Mouse (Mus musculus): ENCODE measurements around the gene Dmac1.
A peak's percentile ranks its signal among the peaks of the same experiment; 100 is the strongest.
"Not testable (repeated sequence)": the region's sequence is repeated elsewhere in the genome, so short reads cannot be mapped to it uniquely, and the experiment has no call there.

Dmac1 gene

DNA sequence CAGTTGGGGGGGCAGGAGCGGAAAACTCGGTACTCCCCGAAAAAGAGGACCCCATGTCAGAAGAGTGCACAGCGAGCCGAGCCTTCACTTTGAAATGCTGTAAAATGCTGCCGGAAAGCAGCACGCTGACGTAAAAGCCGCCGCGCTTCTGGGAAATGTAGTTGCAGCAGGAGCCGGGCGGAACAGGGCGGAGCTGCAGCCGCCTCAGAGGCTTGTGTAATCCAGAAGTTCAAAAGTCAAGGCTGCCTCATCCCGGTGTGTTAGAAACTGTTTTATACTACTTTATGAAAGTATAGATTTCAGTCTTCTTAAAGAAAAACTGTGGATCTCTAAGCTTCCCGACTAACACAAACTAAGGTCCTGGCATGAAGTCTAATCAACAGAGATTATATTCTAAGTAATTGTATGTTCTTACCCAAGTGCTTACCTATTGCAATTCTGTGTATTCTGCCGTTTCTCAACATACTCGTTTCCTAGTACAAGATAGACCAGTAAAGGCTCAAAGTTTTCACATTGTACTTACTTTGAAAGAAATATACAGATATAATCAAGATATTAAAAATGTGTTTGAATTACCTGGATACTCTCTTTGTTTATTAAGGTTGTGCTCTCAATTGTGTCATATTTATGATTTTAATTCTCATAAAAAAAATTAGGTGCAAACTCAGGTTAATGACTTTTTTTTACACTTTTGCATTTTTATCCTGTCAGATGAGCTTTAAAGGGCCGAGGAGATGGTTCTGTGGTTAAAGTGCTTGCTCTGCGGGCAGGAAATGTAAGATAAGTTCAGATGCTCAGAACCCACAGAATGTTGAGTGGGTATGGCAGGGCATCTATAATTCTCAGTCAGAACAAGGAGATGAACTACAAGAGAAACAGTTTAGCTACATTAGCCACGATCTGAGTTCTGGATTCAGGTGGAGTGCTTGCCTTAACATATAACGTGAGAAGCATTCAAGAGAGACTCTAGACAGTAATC lies at the start of gene Dmac1:
TSS of gene Dmac1 (minus strand) at position 109 of the 979 bp plus-strand sequence.
- peak; percentile 85 to 92 for DNase-seq (ENCODE audit: low spot score in 2 of 2)

DNA sequence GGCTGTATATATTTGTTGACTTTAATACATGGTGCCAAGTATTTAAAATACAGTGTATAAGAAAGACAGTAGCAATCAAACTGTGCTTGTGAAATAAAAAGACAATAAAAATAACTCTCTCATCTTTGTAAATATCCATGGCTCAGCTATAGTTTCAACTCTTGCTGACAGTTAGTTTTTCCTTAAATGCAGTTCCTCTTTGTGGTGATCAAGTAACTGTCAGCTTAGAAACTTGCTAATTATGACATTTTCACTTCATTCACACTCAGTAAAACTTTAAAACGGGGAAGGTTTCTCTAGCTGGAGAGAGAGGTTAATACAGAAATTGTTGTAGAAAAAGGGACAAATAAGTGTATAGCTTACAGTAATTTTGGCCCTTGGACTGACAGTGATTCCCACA lies 37.3 kb upstream of the Dmac1 start:
- no peak for DNase-seq (ENCODE audit: low spot score in 2 of 2)

DNA sequence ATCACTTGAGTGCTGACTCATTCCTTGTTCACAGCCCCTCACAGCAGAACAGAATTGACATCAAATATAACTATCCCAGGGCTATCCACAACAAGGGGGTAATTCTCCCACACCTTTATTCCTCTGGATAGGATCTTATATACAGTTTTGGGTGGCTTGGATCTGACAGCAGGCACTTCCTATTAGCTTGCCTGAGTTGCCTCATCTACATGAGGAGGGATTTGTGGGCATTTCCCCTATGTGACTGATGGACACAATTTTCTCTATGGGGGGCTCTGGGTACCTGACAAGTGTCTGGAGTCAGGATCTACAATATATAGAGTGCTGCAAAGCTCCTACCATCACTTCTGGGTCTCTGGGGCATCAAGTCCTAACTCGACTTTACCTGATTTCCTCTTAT lies 36.9 kb upstream of the Dmac1 start:
- DNase-seq (ENCODE audit: low spot score in 2 of 2) = no peak

GRCm38 (mm10) chr4:75311918-75312317 lies 33.8 kb upstream of the Dmac1 start:
- DNase-seq (ENCODE audit: low spot score in 2 of 2) = no peak

GRCm38 (mm10) chr4:75311305-75311704 lies 33.2 kb upstream of the Dmac1 start:
- no peak for DNase-seq (ENCODE audit: low spot score in 2 of 2)

DNA sequence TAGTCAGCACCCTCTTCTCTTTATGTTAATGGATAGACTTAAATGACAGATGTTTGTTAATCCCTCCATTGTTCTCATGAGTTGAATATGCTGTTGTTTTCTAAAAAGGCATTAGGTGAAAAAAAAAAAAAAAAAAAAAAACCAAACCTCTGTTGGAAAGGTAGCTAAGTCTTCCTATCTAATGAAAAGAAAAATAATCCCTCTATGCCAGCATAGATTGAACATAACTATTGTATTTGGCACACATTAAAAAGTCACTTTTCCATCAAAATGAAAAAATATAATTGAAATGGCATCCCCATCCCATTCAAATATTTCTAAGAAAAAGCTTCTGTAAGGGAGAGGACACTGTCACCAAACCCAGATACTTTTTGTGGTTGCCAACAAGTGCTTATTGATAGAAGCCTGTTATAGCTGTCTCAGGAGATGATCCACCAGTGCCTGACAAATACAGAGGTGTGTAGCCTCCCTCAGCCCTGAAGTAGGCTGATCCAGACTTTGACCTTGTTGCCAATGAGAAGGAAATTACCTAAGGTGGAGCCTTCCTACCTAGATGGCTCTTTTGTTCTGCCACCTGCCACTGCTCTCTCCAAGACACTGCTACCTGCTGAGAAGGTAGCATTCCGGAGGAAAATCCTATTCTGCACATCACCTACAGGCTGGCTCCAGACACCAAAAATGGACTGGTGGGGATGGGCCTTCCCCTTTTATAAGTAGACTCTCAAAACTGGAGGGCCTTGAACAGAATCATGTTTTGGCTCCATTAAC lies 22.3 kb upstream of the Dmac1 start:
- DNase-seq (ENCODE audit: low spot score in 2 of 2) = no peak

GRCm38 (mm10) chr4:75292315-75292714 lies 14.2 kb upstream of the Dmac1 start:
- no peak for DNase-seq (ENCODE audit: low spot score in 2 of 2)

GRCm38 (mm10) chr4:75291142-75291541 lies 13.0 kb upstream of the Dmac1 start:
- no peak for DNase-seq (ENCODE audit: low spot score in 2 of 2)

- no peak for DNase-seq (ENCODE audit: low spot score in 2 of 2)
Measured at GRCm38 (mm10) chr4:75277467-75278196, 473 bp downstream of the Dmac1 start.

GRCm38 (mm10) chr4:75275737-75276136 lies 2.4 kb downstream of the Dmac1 start:
- DNase-seq (ENCODE audit: low spot score in 2 of 2) = no peak

DNA sequence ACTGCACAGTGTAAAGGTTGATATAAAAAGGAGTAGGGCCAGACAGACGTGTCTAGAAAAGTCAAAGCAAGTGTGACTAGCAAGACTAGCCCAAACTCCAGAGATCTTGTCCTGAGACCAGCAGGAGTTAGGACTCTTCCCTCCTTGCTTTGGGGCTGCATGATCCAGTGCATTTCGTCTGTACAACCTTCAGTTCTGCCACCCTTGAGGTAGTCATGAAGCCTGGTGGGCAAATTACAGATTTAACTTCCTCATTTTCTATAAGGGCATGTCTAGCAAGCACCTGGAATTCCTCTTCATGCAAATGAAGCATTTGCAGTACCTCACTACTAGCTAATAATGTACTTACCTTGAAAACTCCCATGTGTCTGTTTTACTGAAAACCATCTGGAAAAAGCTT lies 10.2 kb downstream of the Dmac1 start:
- no peak for DNase-seq (ENCODE audit: low spot score in 2 of 2)

GRCm38 (mm10) chr4:75266773-75267550 lies 11.1 kb downstream of the Dmac1 start:
- DNase-seq (ENCODE audit: low spot score in 2 of 2) = no peak

DNA sequence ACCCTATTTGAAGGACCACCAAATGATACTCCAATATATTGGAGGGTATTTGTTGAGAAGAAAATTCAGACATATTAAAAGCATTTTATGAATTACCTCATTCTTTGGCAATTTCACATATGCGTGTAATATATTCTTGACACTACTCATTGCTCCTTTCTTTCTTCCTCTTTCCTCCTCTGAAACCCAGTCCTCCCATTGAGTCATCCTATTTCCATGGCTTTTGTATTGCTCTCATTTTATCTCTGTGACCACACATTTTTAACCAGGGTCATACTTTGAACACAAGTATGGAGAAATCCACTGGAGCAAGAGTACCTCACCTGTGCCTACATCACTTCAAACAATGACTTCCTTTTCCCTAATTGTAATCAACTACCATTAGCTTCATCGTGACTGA lies 13.9 kb downstream of the Dmac1 start:
- no peak for DNase-seq (ENCODE audit: low spot score in 2 of 2)

DNA sequence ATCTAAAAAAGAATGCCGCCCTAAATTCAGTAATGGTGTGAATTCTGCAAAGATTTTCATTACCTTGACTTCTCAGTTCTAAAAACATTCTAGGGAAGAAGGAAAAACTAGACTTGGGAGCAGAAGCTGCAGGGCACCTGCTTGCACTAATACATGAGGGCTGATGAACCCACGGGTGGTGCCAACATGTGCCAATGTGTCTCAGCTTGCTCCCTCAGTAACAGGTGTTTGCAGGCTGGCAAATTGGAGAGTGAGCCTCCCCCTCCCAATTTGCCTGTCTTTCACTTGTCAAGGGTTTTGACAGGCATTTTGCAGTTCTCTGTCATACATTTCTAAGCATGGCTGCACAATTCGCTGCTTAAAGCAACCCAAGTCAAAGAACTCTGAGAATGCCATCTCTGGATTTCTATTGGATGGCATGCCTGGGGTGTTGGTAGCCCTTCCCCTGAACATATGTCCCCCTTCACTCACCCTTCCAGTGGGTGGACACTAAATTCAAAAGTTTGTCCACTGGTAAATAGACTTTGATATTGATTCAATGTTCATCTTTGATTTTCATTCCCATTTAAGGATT lies 14.5 kb downstream of the Dmac1 start:
- DNase-seq (ENCODE audit: low spot score in 2 of 2) = no peak

DNA sequence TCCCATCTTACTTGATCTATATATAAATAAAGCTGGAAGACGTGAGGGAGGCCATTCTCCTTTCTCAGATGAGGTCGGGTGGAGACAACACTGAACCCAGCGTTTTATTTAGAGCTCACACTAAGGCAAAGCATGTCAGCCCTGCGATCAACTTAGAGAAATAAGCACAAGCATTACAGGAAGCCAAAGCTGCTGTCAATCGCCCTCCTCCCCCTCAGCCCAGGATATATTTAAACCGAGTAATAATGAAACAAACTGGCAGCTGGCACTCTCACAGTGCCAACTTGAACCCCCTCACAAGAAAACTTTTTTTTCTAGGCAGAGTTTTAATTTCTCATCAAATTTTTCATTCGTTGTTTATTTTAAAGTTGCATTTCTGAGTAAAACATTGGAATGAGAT lies 15.7 kb downstream of the Dmac1 start:
- no peak for DNase-seq (ENCODE audit: low spot score in 2 of 2)

DNA sequence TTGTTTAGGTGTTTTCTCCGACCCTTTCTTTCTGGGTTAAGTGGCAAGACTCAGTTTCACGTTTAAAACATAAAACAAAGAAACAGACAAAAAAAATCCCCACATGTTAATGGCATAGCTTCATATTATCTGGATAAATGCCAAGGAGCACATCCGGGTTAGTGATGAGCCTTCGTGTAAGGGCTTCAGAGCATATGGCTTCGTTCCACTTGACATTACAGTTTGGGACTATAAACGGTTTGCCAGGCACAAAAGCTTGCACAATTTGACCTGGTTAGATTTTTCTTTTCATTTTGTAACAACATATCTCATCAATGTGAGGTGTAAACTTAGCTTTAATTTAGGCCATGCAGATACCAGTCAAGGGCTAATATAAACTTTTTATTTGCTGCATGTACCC lies 17.9 kb downstream of the Dmac1 start:
- DNase-seq (ENCODE audit: low spot score in 2 of 2) = no peak

GRCm38 (mm10) chr4:75259447-75259846 lies 18.7 kb downstream of the Dmac1 start:
- no peak for DNase-seq (ENCODE audit: low spot score in 2 of 2)

GRCm38 (mm10) chr4:75234602-75235001 lies 43.5 kb downstream of the Dmac1 start:
- DNase-seq (ENCODE audit: low spot score in 2 of 2) = not testable (repeated sequence)

Data from urinary bladder, postnatal 4 days (tissue).